Mouse (Mus musculus): ENCODE data around the gene Mpl.

GRCm38 (mm10) chr4:118490461-118490860 is 33.1 kb upstream of the Mpl start:
- TF ChIP-seq CTCF (IDR thresholded peaks at IDR 0.05; ENCODE audit: control insufficient read depth, insufficient read depth, insufficient replicate concordance, low read depth, low read length) (no peak), POLR2A (IDR thresholded peaks at IDR 0.05; ENCODE audit: control insufficient read depth, low read depth, low read length) (no peak)

All from testis, adult 2 months (tissue).